Mouse (Mus musculus) CH12.LX (cell line): ENCODE data around the gene Trp53bp2. TPM values are rescaled to one million over a fixed set of nuclear protein-coding genes. Genes with fewer than 3 reads are reported as not detected.

ENCODE experiments used
- DNase-seq: peaks from one replicate; pipeline ENCODE4 v3.0.0-alpha.2; 2013; ENCODE audit errors: extremely low read depth
- H3K27ac ChIP-seq: 2 replicates; pipeline ENCODE4 v1.5.1; 2012; ENCODE audit warnings: low read depth, mild to moderate bottlenecking, control low read depth, moderate library complexity; ENCODE audit not compliant: insufficient read depth
- H3K27me3 ChIP-seq: replicated peaks from 2 replicates; pipeline ENCODE3; 2012; ENCODE audit warnings: inconsistent platforms
- H3K36me3 ChIP-seq, 2 experiments: replicated peaks in 1 of 2; 2 replicates each; pipeline versions ENCODE3 to v1.6.1; 2012; ENCODE audit warnings: inconsistent platforms in 1 of 2, low read length in 1 of 2, mild to moderate bottlenecking in 1 of 2, mixed read lengths in 1 of 2, moderate library complexity in 1 of 2; ENCODE audit not compliant: control insufficient read depth in 1 of 2, insufficient read depth in 1 of 2
- H3K4me1 ChIP-seq, 2 experiments: 2 replicates each; pipeline ENCODE4 v1.6.1; 2012; ENCODE audit warnings: inconsistent platforms in 1 of 2, moderate library complexity in 1 of 2; ENCODE audit not compliant: insufficient read depth in 2 of 2, control insufficient read depth in 1 of 2
- H3K4me2 ChIP-seq: 2 replicates; pipeline ENCODE4 v1.6.1; 2012; ENCODE audit warnings: low read depth, mild to moderate bottlenecking, control low read depth; ENCODE audit not compliant: poor library complexity, insufficient read depth, severe bottlenecking
- H3K4me3 ChIP-seq, 3 experiments: fragments of 150-350 bp in 1 of 3; sonication (generic) in 1 of 3; replicated peaks in 1 of 3; 2 replicates each; pipeline versions ENCODE3 to v1.5.1; 2011 to 2012; ENCODE audit warnings: low read depth in 2 of 3, low read length in 2 of 3, mild to moderate bottlenecking in 2 of 3, moderate library complexity in 2 of 3, control low read depth in 1 of 3, improper control_type of control experiment in 1 of 3, inconsistent platforms in 1 of 3, mixed read lengths in 1 of 3; ENCODE audit not compliant: poor library complexity in 1 of 3
- H3K79me2 ChIP-seq: replicated peaks from 2 replicates; pipeline ENCODE4 v1.6.1; 2012; ENCODE audit warnings: mild to moderate bottlenecking, moderate library complexity; ENCODE audit not compliant: control insufficient read depth, poor library complexity, insufficient read depth, severe bottlenecking; ENCODE audit errors: extremely low read depth
- H3K9ac ChIP-seq: 2 replicates; pipeline ENCODE4 v1.6.1; 2012; ENCODE audit warnings: low read depth, mild to moderate bottlenecking, control low read depth, moderate library complexity; ENCODE audit not compliant: insufficient read depth
- H3K9me3 ChIP-seq: replicated peaks from 2 replicates; pipeline ENCODE3; 2012; ENCODE audit warnings: low read length, inconsistent platforms, mixed read lengths
- BHLHE40 ChIP-seq: IDR thresholded peaks from 2 replicates; pipeline ENCODE4 v1.6.1; 2011; ENCODE audit warnings: mild to moderate bottlenecking, low read depth, low read length, improper control_type of control experiment
- CTCF ChIP-seq, 2 experiments: IDR thresholded peaks in 1 of 2; conservative IDR thresholded peaks in 1 of 2; 2 replicates each; pipeline ENCODE4 v1.5.1; 2011 to 2012; ENCODE audit warnings: low read depth in 2 of 2, low read length in 2 of 2, improper control_type of control experiment in 1 of 2, inconsistent platforms in 1 of 2, mild to moderate bottlenecking in 1 of 2, moderate library complexity in 1 of 2
- ELF1 ChIP-seq: IDR thresholded peaks from 2 replicates; pipeline ENCODE4 v1.6.1; 2014; ENCODE audit warnings: low read depth, mild to moderate bottlenecking, inconsistent platforms, low read length, improper control_type of control experiment
- EP300 ChIP-seq: IDR thresholded peaks from 2 replicates; pipeline ENCODE4 v1.6.1; 2011; ENCODE audit warnings: low read length, improper control_type of control experiment
- GABPA ChIP-seq: IDR thresholded peaks from 2 replicates; pipeline ENCODE4 v1.6.1; 2012; ENCODE audit warnings: low read depth, low read length, improper control_type of control experiment, inconsistent platforms; ENCODE audit not compliant: insufficient replicate concordance
- KAT2A ChIP-seq: IDR thresholded peaks from 2 replicates; pipeline ENCODE4 v1.6.1; 2012; ENCODE audit warnings: low read length, improper control_type of control experiment, inconsistent platforms; ENCODE audit not compliant: insufficient replicate concordance
- MEF2A ChIP-seq: IDR thresholded peaks from 2 replicates; pipeline ENCODE4 v1.6.1; 2014; ENCODE audit warnings: low read depth, mild to moderate bottlenecking, inconsistent platforms, low read length, improper control_type of control experiment, borderline replicate concordance
- NRF1 ChIP-seq: IDR thresholded peaks from 2 replicates; pipeline ENCODE4 v1.6.1; 2014; ENCODE audit warnings: low read depth, mild to moderate bottlenecking, inconsistent platforms, low read length, improper control_type of control experiment, moderate library complexity
- RCOR1 ChIP-seq: conservative IDR thresholded peaks from 2 replicates; pipeline ENCODE4 v1.6.1; 2012; ENCODE audit warnings: low read depth, mild to moderate bottlenecking, inconsistent platforms, low read length, improper control_type of control experiment
- SMC3 ChIP-seq: IDR thresholded peaks from 2 replicates; pipeline ENCODE4 v1.6.1; 2011; ENCODE audit warnings: low read depth, low read length, improper control_type of control experiment
- TBP ChIP-seq: conservative IDR thresholded peaks from 2 replicates; pipeline ENCODE4 v1.6.1; 2011; ENCODE audit warnings: low read depth, low read length, improper control_type of control experiment
- TCF12 ChIP-seq: IDR thresholded peaks from 2 replicates; pipeline ENCODE4 v1.6.1; 2014; ENCODE audit warnings: low read depth, mild to moderate bottlenecking, inconsistent platforms, low read length, improper control_type of control experiment
- ZKSCAN1 ChIP-seq: IDR thresholded peaks from 2 replicates; pipeline ENCODE4 v1.6.1; 2012; ENCODE audit warnings: low read depth, inconsistent platforms, low read length, improper control_type of control experiment, borderline replicate concordance
- dilution Hi-C: fragments of 300-500 bp; cut with MboI; formaldehyde crosslinking; loops from 2 replicates; pipeline ENCODE4 v1.14.3; 2020; ENCODE audit warnings: low sequenced_read_pairs; ENCODE audit not compliant: extremely low pct_unique_long_range_greater_than_20kb, extremely low pct_ligation_motif_present
- in situ Hi-C: fragments of 300-500 bp; cut with MboI; formaldehyde crosslinking; loops from 3 replicates; pipeline ENCODE4 v1.14.3; 2019; ENCODE audit warnings: low sequenced_read_pairs, low pct_ligation_motif_present, low pct_unique_long_range_greater_than_20kb, mixed read lengths
- polyA plus RNA-seq: library from polyadenylated mRNA; unstranded; fragments of >175 nt; gene quantifications from 2 replicates; pipeline ENCODE4 v1.2.1, GENCODE M21; 2012; ENCODE audit warnings: low read depth; ENCODE audit not compliant: insufficient read length
- total RNA-seq, 2 experiments: library from RNA; depleted of rRNA; stranded (reverse); fragments of 300-350 nt in 1 of 2; fragments of >200 nt in 1 of 2; gene quantifications; 2 replicates each; pipeline ENCODE4 v1.2.3; 2012 to 2014

The Trp53bp2 gene
- total and polyA plus RNA-seq, 3 experiments, result 1.4 to 4.7 (median 2.9) TPM

DNA sequence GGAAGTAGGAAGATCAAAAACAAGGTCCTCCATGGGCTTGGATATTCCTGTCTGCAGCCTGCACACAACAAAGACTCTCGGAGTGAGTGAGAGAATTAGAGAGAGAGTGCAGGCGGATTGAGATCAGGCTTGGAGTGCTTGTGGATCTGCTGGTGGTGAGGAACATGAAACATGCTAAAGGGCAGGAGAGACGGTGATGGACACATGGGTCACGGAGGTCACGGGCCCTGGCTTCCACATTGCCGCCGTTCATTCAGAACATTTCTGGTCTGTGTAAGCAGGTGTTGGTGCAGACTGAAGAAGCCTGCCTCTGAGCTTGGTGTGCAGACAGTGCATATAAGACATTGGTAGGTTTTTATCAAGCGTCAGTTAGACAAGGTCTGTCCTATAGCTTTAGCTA, 50.5 kb downstream of the Trp53bp2 start:
- H3K9ac ChIP-seq, result no peak overlapping the region
- no peak overlapping the region for H3K4me3 ChIP-seq
- dilution Hi-C loops (no loop called here), in situ Hi-C loops (no loop called here)
- H3K79me2 ChIP-seq, result no peaks in the 10 kb centered on the region
- H3K27me3 ChIP-seq, result no peaks in the 10 kb centered on the region
- no peaks in the 10 kb centered on the region for H3K9me3 ChIP-seq
- DNase-seq, result no peak
- TF ChIP-seq TCF12 (no peak), NRF1 (no peak), GABPA (no peak), CTCF (conservative IDR thresholded peaks at IDR 0.05 in 1 of 2, IDR thresholded peaks at IDR 0.05 in 1 of 2; ENCODE audit: low read depth in 2 of 2, low read length in 2 of 2) (no peak), TBP (no peak), SMC3 (no peak), MEF2A (no peak), ZKSCAN1 (no peak), RCOR1 (no peak), BHLHE40 (no peak), EP300 (no peak)
- peaks cover 3 to 52% of the 10 kb centered on the region in 2 experiments for H3K4me1 ChIP-seq
- no peak overlapping the region for H3K4me2 ChIP-seq
- no peak overlapping the region for H3K27ac ChIP-seq
- H3K36me3 ChIP-seq, result peaks cover 18 to 35% of the 10 kb centered on the region in 2 experiments

- dilution Hi-C loops, result no loop called here
- H3K4me3 ChIP-seq, result no peak overlapping the region
- no peak for TF ChIP-seq KAT2A
- TF ChIP-seq ELF1, result no peak
- TF ChIP-seq, all 38 proteins: peak for 0
- Histone ChIP-seq H3K36me3 (peaks cover 16 to 32% of the 10 kb centered on the region in 2 experiments), H3K9me3 (no peaks in the 10 kb centered on the region), H3K9ac (no peak overlapping the region), H3K4me1 (peaks cover 2 to 46% of the 10 kb centered on the region in 2 experiments), H3K27me3 (no peaks in the 10 kb centered on the region), H3K4me2 (no peak overlapping the region), H3K79me2 (no peaks in the 10 kb centered on the region), H3K27ac (no peak overlapping the region)
- in situ Hi-C loops, result no loop called here
- no peak for DNase-seq
These were observed 51.6 kb downstream of the Trp53bp2 start for GRCm38 (mm10) chr1:182460291-182461244.
